Mouse (Mus musculus): ENCODE measurements at regions not wholly inside any gene's neighbourhood (a gene's known extent, or its start where the extent isn't known, plus 50 kb on each side); places are given as distances from the start of the nearest gene placed in this dataset.

DNA sequence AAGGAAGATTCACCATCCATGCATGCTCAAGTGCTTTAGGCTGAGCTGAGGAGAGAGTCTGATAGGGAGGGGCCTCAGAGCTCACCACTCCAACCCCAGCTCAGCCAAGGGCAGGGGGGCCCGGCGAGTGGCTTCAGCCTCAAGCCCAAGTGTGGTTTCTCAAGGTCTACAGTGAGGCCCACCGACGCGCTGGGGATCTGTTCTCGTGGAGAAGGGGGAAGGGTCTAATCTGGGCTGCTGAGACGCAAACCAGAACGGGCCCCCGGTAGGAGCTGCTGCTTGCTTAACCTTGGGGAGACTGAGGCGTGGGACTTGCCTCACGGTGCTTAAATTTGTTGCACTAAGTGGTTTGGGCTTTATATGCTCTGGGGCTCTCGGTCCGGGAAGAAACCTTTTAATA lies 70.9 kb downstream of the Asb1 start:
- no peak for DNase-seq (ENCODE audit: low spot score)

- peak; percentile 14 for DNase-seq (ENCODE audit: low spot score)
Observed at GRCm38 (mm10) chr1:91611694-91612093, 71.3 kb downstream of the Asb1 start.

- DNase-seq (ENCODE audit: low spot score), result no peak
Observed at GRCm38 (mm10) chr1:91612912-91613311, 72.6 kb downstream of the Asb1 start.

GRCm38 (mm10) chr1:91615396-91615795 lies 75.1 kb downstream of the Asb1 start:
- DNase-seq (ENCODE audit: low spot score), result no peak

- no peak for DNase-seq (ENCODE audit: low spot score)
Observed at GRCm38 (mm10) chr1:91618527-91619135, 78.3 kb downstream of the Asb1 start.

DNA sequence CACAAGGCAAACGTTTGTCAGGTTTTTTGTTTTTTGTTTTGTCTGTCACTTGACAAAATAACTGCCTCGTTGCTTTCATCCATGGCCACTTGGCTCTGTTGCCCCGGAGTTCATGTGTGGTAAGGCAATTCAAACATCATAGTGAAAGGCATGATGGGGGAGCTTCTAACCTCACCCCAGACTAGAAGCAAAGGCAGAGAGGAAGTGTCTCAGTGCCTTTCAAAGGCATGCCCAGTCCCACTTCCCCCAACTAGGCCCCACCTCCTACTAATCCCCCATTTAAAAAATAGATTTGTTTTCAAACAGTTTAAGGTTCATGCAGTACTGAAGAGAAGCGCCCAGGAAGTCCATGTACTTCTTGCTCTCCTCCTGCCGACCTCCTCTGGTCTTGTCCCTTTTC lies 80.8 kb downstream of the Asb1 start:
- no peak for DNase-seq (ENCODE audit: low spot score)

DNA sequence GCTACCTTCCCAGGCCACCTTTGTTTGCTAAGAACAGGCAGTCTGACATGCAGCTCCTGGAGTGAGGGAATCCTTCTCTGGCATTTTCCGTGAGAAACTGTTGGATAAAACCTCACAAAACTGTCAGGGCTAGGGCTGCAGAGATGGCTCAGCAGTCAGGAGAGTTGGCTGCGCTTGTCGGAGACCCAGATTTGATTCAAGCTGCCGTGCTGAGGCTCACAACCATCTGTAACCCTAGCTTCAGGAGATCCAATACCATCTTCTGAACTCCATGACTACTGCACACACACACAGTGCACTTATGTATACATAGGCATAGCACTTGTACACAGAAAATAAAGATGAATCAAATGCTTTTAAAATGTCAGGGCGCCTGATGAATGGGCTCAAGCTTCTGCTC lies 82.5 kb downstream of the Asb1 start:
- DNase-seq (ENCODE audit: low spot score), result no peak

GRCm38 (mm10) chr1:91624028-91624427 lies 83.7 kb downstream of the Asb1 start:
- DNase-seq (ENCODE audit: low spot score), result no peak

DNA sequence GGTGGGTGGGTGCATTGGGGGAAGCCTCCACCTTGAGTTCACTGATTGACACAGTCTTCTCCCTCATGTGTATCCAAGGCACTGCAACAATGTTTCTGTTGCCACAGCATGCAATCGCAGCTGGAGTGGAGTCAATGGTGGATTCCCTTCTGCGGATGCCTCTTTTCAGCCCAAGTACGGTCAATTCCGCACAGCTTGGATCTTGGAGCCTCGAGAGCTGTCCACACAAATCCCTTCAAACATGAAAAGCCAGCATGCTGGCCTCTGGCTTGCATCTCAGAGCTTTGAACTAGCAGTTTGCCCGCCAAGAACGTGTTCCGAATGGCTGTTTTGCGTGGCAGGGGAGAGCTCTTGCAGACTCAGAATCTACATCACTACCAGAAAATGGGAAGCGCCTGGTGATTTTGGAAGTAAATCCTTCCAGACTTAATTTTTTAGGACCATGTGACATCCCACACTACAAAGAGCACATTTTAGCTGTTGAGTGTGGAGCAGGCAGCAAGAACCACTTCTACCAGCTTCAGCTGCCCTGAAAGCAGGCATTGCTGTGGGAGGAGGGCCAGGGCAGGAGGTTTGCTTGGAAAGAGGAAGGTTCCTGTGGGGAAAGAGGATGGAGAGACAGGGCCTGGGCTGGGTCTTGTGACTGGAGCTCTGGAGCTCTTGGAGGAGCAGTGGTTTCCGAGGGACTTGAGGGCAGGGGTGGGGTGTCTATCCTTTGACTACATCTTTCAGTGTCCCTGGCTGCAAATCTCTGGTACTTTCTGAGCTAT lies 84.4 kb downstream of the Asb1 start:
- DNase-seq (ENCODE audit: low spot score), result no peak

GRCm38 (mm10) chr1:91626090-91626489 lies 85.7 kb downstream of the Asb1 start:
- no peak for DNase-seq (ENCODE audit: low spot score)

DNA sequence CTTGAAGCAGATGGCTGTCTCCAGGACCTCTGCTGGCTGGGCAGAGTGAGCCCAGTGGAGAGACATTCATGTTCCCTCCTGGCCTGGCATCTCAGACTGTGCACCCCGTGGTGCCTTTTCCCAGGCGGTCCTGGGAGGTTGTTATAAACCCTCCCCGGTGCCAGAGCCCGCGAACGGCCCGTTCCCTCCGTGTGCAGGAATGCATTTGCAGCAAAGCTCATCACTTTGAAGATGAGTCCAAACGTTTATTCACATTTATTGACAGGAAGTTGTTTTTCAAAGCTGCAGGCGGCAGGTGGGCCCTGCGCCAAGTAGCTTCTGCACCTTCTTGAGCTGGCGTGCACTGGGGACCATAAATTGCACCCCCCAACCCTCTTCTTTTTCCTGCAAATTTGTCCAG lies 89.9 kb downstream of the Asb1 start:
- no peak for DNase-seq (ENCODE audit: low spot score)

GRCm38 (mm10) chr1:91630871-91631410 lies 90.6 kb downstream of the Asb1 start:
- no peak for DNase-seq (ENCODE audit: low spot score)

DNA sequence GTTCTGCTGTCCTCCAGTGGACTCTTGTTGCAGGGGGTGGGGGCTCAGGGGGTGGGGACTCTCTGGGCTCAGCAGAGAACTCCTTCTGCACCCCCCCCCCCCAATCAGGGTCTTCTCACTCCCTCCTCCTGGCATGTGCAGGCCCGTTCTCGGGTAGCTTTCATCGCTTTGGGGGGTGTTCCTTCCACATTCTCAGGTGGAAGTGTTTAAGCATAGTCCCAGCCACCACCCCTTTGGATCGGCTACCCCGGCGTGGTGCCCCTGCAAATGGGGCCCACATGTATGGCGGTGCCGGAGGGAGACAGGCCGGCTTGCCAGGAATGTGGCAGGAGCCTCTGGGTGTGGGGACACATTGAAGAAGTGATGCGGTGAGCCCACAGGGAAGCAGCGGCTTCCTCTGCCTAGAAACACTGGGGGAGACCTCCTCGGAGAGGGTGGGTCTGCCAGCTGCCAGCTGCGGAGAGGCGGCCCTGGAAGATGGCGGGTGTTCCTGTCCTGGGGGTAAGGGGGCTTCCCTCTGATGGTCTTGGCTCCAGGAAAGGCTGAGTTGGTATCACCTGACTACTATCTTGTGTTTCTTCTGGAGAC lies 92.7 kb downstream of the Asb1 start:
- DNase-seq (ENCODE audit: low spot score), result no peak

DNA sequence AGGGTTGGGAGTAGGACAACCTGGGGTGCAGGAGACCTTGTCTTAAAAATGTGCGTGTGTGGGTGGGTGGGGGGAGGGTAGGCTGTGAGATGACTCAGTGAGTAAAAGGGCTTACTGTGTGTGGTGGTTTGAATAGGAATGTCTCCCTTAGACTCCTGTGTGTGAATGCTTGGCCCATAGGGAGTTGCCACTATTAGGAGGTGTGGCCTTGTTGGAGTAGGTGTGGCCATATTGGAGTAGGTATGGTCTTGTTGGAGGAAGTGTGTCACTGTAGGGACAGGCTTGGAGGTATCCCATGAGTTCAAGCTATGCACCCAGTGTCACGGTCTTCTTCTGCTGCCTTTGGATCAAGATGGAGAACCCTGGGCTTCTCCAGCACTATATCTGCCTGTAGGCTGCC lies 96.2 kb downstream of the Asb1 start:
- no peak for DNase-seq (ENCODE audit: low spot score)

GRCm38 (mm10) chr1:91640551-91640950 lies 100.2 kb downstream of the Asb1 start:
- DNase-seq (ENCODE audit: low spot score), result no peak

DNA sequence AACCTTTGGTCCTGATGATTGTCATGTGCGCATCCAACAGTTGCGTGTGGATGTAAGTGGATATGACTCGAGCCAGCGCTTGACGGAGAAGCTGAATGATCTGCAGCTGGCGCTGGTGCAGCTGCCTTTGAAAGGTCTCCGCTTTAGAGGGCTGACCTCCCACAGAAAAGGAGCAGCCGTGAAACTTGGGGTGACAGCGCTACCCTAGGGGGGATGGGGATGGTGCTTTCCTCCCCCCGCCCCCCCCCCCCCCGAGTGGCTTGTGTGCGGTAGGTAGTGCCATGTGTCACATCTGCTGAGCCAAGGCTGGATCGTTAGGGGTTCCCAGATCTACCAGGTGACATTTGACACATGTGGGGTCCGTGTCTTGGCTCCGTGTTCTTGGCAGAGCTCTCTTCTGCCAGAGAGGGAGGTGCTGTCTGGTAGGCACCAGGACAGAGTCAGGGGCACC lies 118.7 kb downstream of the Asb1 start:
- DNase-seq (ENCODE audit: low spot score), result no peak

DNA sequence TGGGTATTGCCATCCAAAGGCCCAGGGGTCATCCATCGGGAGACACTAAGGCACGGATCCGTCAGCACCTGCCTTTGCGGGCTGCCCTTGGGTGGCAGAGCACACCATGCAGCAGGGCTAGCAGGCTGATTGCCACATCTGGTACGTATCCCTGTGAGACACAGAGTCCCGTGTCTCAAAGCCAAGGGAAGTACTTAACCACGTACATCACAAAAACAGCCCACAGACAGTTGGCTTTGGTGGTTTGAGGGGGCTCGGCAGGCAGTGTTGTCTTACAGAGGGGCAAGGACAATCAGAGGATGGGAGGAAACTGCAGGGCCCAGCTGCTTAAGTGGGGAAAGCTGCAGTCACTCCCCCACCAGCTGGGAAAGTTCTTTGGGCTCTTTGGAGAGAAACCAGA lies 119.1 kb downstream of the Asb1 start:
- no peak for DNase-seq (ENCODE audit: low spot score)

- no peak for DNase-seq (ENCODE audit: low spot score)
Observed at GRCm38 (mm10) chr1:91663289-91663688, 122.9 kb downstream of the Asb1 start.

DNA sequence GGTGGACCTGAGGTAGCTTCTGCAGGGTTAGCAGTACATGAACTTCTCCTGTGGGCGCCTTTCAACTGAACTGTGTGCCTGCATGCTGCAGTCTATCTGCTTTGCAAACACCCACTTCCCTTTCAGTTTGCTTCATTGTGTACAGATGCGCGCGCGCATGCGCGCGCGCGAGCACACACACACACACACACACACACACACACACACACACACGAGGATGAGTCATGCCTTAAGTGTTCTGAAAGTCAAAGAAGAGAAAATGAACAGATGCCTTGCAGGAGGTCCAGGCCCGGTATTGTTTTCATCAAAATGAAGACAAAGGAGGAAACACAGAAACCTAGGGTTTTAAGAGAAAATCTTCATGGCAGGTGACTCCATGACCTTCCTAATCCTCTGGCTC lies 124.3 kb downstream of the Asb1 start:
- no peak for DNase-seq (ENCODE audit: low spot score)

- DNase-seq (ENCODE audit: low spot score), result no peak
Observed at GRCm38 (mm10) chr1:91668530-91668929, 128.2 kb downstream of the Asb1 start.

GRCm38 (mm10) chr1:91670980-91671379 lies 130.3 kb upstream of the Twist2 start:
- no peak for DNase-seq (ENCODE audit: low spot score)

GRCm38 (mm10) chr1:91674082-91674655 lies 127.1 kb upstream of the Twist2 start:
- DNase-seq (ENCODE audit: low spot score), result no peak

DNA sequence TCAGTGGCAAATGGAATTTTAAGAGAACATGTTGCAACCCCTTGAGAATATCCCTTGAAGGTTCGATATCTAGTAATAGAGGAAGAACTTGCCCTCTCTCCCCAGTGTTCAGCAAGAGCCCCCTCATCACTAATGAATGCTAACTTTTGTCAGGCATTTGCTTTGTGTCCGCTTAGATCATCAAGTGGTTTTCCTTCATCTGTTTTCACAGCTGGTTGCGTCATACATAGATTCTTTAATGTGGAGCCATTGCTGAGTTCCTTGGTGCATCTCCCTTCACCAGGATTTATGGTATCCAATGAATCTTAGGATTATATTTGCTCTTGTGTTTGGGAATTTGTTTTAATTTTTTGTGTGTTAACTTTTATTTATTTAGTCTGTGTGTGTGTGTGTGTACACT lies 124.2 kb upstream of the Twist2 start:
- no peak for DNase-seq (ENCODE audit: low spot score)
